Mouse (Mus musculus): ENCODE results near the gene Grb7. TPM values are rescaled to one million over a fixed set of nuclear protein-coding genes. Genes with fewer than 3 reads are reported as not detected.

Gene Grb7
- 30.1 and 30.4 TPM in 2 replicates for polyA plus RNA-seq (2012; rRNA removed)

DNA sequence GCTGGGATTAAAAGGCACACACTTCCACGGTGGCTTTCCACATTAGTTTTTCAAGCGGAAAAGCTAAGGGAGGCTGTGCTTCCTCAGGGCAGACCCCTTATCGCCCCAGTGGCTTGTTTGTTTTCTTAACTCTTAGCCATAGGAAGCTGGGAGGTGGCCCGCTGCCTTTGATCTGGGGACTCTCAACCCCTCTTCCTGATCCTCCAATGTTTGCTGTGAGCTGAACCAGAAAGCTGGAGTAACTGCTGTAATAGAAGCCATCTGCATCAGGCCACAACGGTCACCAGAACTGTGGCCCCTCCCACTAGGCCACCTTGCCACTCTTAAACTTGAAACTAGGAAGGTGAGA, at the start of gene Grb7:
Gene Grb7 (plus strand): TSS at position 182 of the 349 bp plus-strand sequence.

DNA sequence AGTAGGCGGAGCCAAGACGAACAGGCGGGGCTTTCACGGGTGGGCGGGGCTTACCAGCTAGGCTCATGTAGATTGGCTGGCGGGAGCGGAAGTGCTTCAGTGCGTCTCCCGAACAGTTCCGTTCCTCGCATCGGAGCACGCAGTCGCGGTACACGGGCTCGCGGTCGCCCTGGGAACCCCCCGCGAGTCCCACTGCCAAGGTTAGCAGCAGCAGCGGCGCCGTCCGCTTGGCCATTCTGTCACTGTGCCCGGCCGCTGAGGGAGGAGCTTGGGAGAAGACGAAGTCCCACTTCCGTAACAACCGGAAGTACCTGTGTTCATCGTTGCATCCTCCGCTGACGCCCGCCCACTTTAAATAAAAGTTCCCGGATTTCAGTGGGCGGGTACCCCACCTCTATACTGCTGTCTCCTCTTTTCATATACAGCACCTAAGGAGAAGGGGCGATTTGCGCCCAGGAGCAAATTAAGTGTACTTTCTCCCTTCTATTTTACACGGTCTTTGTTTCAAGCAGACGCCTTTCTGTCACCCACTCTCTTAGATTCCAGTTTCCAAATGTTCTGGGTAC, 46.0 kb upstream of the Grb7 start, which contains the start of gene Pgap3:
Gene Pgap3 (minus strand): TSS at position 330 of the 566 bp plus-strand sequence.

DNA sequence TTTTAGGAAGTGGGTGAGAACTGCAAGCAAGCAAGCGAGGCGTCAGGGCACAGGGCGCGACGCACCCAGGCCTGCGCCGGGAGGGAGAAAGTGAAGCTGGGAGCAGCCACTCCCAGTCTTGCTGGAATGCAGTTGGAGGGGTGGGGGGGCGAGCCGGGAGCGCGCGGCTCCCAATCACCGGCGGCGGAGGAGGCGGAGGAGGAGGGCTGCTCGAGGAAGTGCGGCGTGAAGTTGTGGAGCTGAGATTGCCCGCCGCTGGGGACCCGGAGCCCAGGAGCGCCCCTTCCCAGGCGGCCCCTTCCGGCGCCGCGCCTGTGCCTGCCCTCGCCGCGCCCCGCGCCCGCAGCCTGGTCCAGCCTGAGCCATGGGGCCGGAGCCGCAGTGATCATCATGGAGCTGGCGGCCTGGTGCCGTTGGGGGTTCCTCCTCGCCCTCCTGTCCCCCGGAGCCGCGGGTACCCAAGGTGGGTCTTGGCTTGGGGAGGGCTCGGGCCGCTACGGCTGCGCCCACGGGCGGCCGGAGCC, 33.9 kb upstream of the Grb7 start, which contains the start of gene Erbb2:
Gene Erbb2 (plus strand): TSS at position 198 of the 524 bp plus-strand sequence.

DNA sequence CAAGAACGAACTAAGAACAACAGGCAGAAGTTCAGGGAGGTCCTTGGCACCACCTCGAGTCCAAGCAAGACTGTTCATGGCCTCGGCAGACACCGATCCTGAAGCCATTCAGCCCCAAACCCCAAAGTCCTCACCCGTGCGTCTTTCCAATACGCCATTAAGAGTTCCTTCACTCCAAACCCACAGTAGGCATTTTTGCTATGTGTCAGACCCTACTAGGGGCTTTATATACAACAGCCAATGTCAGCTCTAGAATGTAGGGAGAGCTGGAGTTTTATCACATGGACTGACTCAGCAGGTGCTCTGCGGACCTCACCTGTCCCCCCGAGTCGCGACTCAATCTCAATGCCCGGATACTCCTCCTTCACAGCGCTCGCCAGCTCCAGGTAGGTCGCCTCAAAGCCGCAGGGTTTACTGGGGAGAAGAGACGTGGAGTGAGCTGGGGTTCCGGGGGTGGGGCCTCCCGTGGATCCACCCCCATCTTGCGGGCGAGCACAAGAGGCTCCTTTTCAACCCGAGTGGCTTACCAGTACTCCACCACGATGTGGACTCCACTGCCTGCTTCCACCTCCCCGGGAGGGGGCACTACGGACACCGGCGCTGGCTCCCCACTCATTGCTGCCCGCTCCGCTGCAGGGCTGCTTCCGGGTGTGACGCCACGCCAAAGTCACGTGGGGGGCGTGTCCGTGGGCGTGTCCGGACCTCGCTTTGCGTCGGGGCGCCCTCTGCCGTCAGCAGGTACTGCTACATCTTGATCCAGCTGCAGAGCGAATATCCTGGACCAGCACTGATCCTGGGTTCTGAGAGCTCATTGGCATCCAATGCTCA, 7.6 kb upstream of the Grb7 start, which contains the start of gene Mien1:
Gene Mien1 (minus strand): TSS at position 661 of the 828 bp plus-strand sequence.

Other genes with a start within 250 kb of the Grb7 start
- gene Cdk12, start 243.3 kb upstream of the Grb7 start, polyA plus RNA-seq (2012; rRNA removed) = 2.0 and 3.1 TPM in 2 replicates
- not detected in 2 replicates for gene Neurod2, start 116.7 kb upstream of the Grb7 start, polyA plus RNA-seq (2012; rRNA removed)
- gene Ppp1r1b, start 98.0 kb upstream of the Grb7 start, polyA plus RNA-seq (2012; rRNA removed) = 31.9 and 53.0 TPM in 2 replicates
- gene Stard3, start 88.0 kb upstream of the Grb7 start, polyA plus RNA-seq (2012; rRNA removed) = 48.4 and 53.8 TPM in 2 replicates
- gene Tcap, start 62.6 kb upstream of the Grb7 start, polyA plus RNA-seq (2012; rRNA removed) = 32.7 and 42.1 TPM in 2 replicates
- 0.16 TPM in 1 of 2 replicates, not detected in the other for gene Pnmt, start 59.9 kb upstream of the Grb7 start, polyA plus RNA-seq (2012; rRNA removed)
- 17.5 and 17.6 TPM in 2 replicates for gene Pgap3, start 45.9 kb upstream of the Grb7 start, polyA plus RNA-seq (2012; rRNA removed)
- 31.2 and 35.3 TPM in 2 replicates for gene Erbb2, start 33.9 kb upstream of the Grb7 start, polyA plus RNA-seq (2012; rRNA removed)
- gene Mien1, start 7.4 kb upstream of the Grb7 start, polyA plus RNA-seq (2012; rRNA removed) = 22.9 and 23.3 TPM in 2 replicates
- gene Ikzf3, start 99.6 kb downstream of the Grb7 start, polyA plus RNA-seq (2012; rRNA removed) = 0.21 and 0.39 TPM in 2 replicates
- gene Zpbp2, start 104.7 kb downstream of the Grb7 start, polyA plus RNA-seq (2012; rRNA removed) = not detected in 2 replicates
- 25.0 and 29.7 TPM in 2 replicates for gene Ormdl3, start 141.0 kb downstream of the Grb7 start, polyA plus RNA-seq (2012; rRNA removed)
- gene Lrrc3c, start 151.9 kb downstream of the Grb7 start, polyA plus RNA-seq (2012; rRNA removed) = not detected in 2 replicates
- gene Gm12355, start 179.3 kb downstream of the Grb7 start, polyA plus RNA-seq (2012; rRNA removed) = not detected in 2 replicates
- gene Gsdma3, start 180.0 kb downstream of the Grb7 start, polyA plus RNA-seq (2012; rRNA removed) = 0.05 TPM in 1 of 2 replicates, not detected in the other
- gene Gsdma2, start 200.4 kb downstream of the Grb7 start, polyA plus RNA-seq (2012; rRNA removed) = 1,555 and 1,561 TPM in 2 replicates
- 10.1 and 13.1 TPM in 2 replicates for gene Gsdma, start 218.0 kb downstream of the Grb7 start, polyA plus RNA-seq (2012; rRNA removed)
- 80.1 and 85.7 TPM in 2 replicates for gene Psmd3, start 236.2 kb downstream of the Grb7 start, polyA plus RNA-seq (2012; rRNA removed)